Mouse (Mus musculus) stomach, postnatal 0 days (tissue): ENCODE measurements at regions not wholly inside any gene's neighbourhood (a gene's known extent, or its start where the extent isn't known, plus 50 kb on each side); places are given as distances from the start of the nearest gene placed in this dataset.
A peak's percentile ranks its signal among the peaks of the same experiment; 100 is the strongest.

Experiments
- ATAC-seq: fragments of 200-750 bp; cut with Nextera tagmentation; 2 replicates; pipeline ENCODE4 v1.8.0; 2017; ENCODE audit not compliant: low FRiP score, low TSS enrichment
- DNase-seq: peaks from one replicate; pipeline ENCODE4 v3.0.0-alpha.2; 2016; ENCODE audit warnings: low spot score
- H3K27ac ChIP-seq: fragments of 300-500 bp; sonication (generic); replicated peaks from 2 replicates; pipeline ENCODE4 v1.5.1; 2014; ENCODE audit warnings: mild to moderate bottlenecking, control low read depth
- H3K27me3 ChIP-seq: fragments of 300-500 bp; sonication (generic); 2 replicates; pipeline ENCODE4 v1.6.1; 2014; ENCODE audit warnings: low read length; ENCODE audit not compliant: control insufficient read depth, insufficient read depth
- H3K36me3 ChIP-seq: fragments of 300-500 bp; sonication (generic); 2 replicates; pipeline ENCODE4 v1.6.1; 2014; ENCODE audit warnings: low read length, mixed read lengths; ENCODE audit not compliant: control insufficient read depth, insufficient read depth
- H3K4me1 ChIP-seq: fragments of 300-500 bp; sonication (generic); replicated peaks from 2 replicates; pipeline ENCODE4 v1.6.1; 2014; ENCODE audit warnings: antibody characterized with exemption; ENCODE audit not compliant: control insufficient read depth, insufficient read depth
- H3K4me2 ChIP-seq: fragments of 300-500 bp; sonication (generic); replicated peaks from 2 replicates; pipeline ENCODE4 v1.6.1; 2014; ENCODE audit warnings: low read depth, mild to moderate bottlenecking, control low read depth, moderate library complexity
- H3K4me3 ChIP-seq: fragments of 300-500 bp; sonication (generic); 2 replicates; pipeline ENCODE4 v1.5.1; 2014; ENCODE audit warnings: low read depth, low read length, control low read depth
- H3K9ac ChIP-seq: fragments of 300-500 bp; sonication (generic); 2 replicates; pipeline ENCODE4 v1.6.1; 2014; ENCODE audit warnings: mild to moderate bottlenecking, low read length, control low read depth, mixed read lengths
- H3K9me3 ChIP-seq: fragments of 300-500 bp; sonication (generic); 2 replicates; pipeline ENCODE4 v1.6.1; 2016; ENCODE audit warnings: low read length; ENCODE audit not compliant: control insufficient read depth
- CTCF ChIP-seq: IDR thresholded peaks from 2 replicates; pipeline ENCODE4 v1.5.1; 2016; ENCODE audit warnings: antibody characterized with exemption, low read depth, mild to moderate bottlenecking, moderate library complexity
- EP300 ChIP-seq: optimal IDR thresholded peaks from 2 replicates; pipeline ENCODE3; 2016; ENCODE audit warnings: antibody characterized with exemption
- WGBS: fragments of 180-500 bp; shearing (Covaris S2); extraction: QIAGEN DNeasy Blood & Tissue Kit; methylation state at CpG from one replicate; pipeline ENCODE4 v1.1.7; 2014; 5-methylcytosine and 5-hydroxymethylcytosine counted together

GRCm38 (mm10) chr13:31341282-31342100 lies 214.4 kb upstream of the Foxq1 start:
- no peak for TF ChIP-seq EP300
- TF ChIP-seq CTCF: no peak
- ATAC-seq: peak; percentile 33
- no peak overlapping the region for H3K9ac ChIP-seq
- no peaks in the 10 kb centered on the region for H3K9me3 ChIP-seq
- no peak overlapping the region for H3K4me2 ChIP-seq
- H3K27ac ChIP-seq: peak overlapping the region; percentile 78
- H3K4me1 ChIP-seq: no peaks in the 10 kb centered on the region
- no peak overlapping the region for H3K4me3 ChIP-seq
- no peaks in the 10 kb centered on the region for H3K27me3 ChIP-seq
- DNase-seq: no peak
- WGBS: 66% methylated on average over 15 of the region's 15 CpGs
- H3K36me3 ChIP-seq: no peaks in the 10 kb centered on the region

GRCm38 (mm10) chr13:31346205-31346604 lies 209.7 kb upstream of the Foxq1 start:
- 63% methylated on average over 1 of the region's 1 CpGs for WGBS
- no peak overlapping the region for H3K4me3 ChIP-seq

GRCm38 (mm10) chr13:31347000-31347399 lies 208.9 kb upstream of the Foxq1 start:
- DNase-seq (no peak), ATAC-seq (no peak)

More at GRCm38 (mm10) chr13:31346205-31346604, 209.7 kb upstream of the Foxq1 start:
- TF ChIP-seq EP300 (no peak), CTCF (no peak)
- no peaks in the 10 kb centered on the region for H3K4me1 ChIP-seq
- no peak for ATAC-seq
- H3K27me3 ChIP-seq: no peaks in the 10 kb centered on the region
- no peak for DNase-seq
- no peaks in the 10 kb centered on the region for H3K9me3 ChIP-seq
- no peaks in the 10 kb centered on the region for H3K36me3 ChIP-seq
- no peak overlapping the region for H3K4me2 ChIP-seq
- no peak overlapping the region for H3K9ac ChIP-seq
- H3K27ac ChIP-seq: no peak overlapping the region

GRCm38 (mm10) chr13:31349671-31350070 lies 206.3 kb upstream of the Foxq1 start:
- Histone ChIP-seq H3K4me1 (no peaks in the 10 kb centered on the region), H3K9ac (no peak overlapping the region), H3K4me3 (no peak overlapping the region), H3K9me3 (no peaks in the 10 kb centered on the region), H3K27ac (no peak overlapping the region), H3K27me3 (no peaks in the 10 kb centered on the region), H3K4me2 (no peak overlapping the region), H3K36me3 (no peaks in the 10 kb centered on the region)
- no peak for ATAC-seq
- DNase-seq: no peak
- TF ChIP-seq CTCF (no peak), EP300 (no peak)
- 46% methylated on average over 2 of the region's 2 CpGs for WGBS

More at GRCm38 (mm10) chr13:31347000-31347399, 208.9 kb upstream of the Foxq1 start:
- Histone ChIP-seq H3K27me3 (no peaks in the 10 kb centered on the region), H3K9ac (no peak overlapping the region), H3K9me3 (no peaks in the 10 kb centered on the region), H3K36me3 (no peaks in the 10 kb centered on the region), H3K4me2 (no peak overlapping the region), H3K27ac (no peak overlapping the region), H3K4me1 (no peaks in the 10 kb centered on the region), H3K4me3 (no peak overlapping the region)
- WGBS: 64% methylated on average over 2 of the region's 2 CpGs
- TF ChIP-seq CTCF (no peak), EP300 (no peak)

- no peak overlapping the region for H3K9ac ChIP-seq
Observed at GRCm38 (mm10) chr13:31351481-31351880, 204.5 kb upstream of the Foxq1 start.

GRCm38 (mm10) chr13:31352825-31353224 lies 203.1 kb upstream of the Foxq1 start:
- Histone ChIP-seq H3K9ac (no peak overlapping the region), H3K4me3 (no peak overlapping the region), H3K4me2 (no peak overlapping the region), H3K4me1 (no peaks in the 10 kb centered on the region), H3K27me3 (no peaks in the 10 kb centered on the region), H3K9me3 (no peaks in the 10 kb centered on the region), H3K27ac (no peak overlapping the region), H3K36me3 (no peaks in the 10 kb centered on the region)
- DNase-seq (no peak), ATAC-seq (no peak)
- TF ChIP-seq EP300: no peak
- TF ChIP-seq CTCF: peak; percentile 56
- WGBS: 86% methylated on average over 5 of the region's 5 CpGs

More at GRCm38 (mm10) chr13:31351481-31351880, 204.5 kb upstream of the Foxq1 start:
- no peak for TF ChIP-seq CTCF
- no peak for TF ChIP-seq EP300
- Histone ChIP-seq H3K9me3 (no peaks in the 10 kb centered on the region), H3K4me1 (no peaks in the 10 kb centered on the region), H3K27me3 (no peaks in the 10 kb centered on the region), H3K4me3 (no peak overlapping the region), H3K4me2 (no peak overlapping the region), H3K36me3 (no peaks in the 10 kb centered on the region), H3K27ac (no peak overlapping the region)
- DNase-seq (no peak), ATAC-seq (no peak; the same call in 1 of the 2 replicates)
